Mouse (Mus musculus) embryonic fibroblast, embryonic 13.5 days (primary cell): ENCODE data around the gene Bves. TPM values are rescaled to one million over a fixed set of nuclear protein-coding genes. Genes with fewer than 3 reads are reported as not detected.

Source experiments
- H3K27ac ChIP-seq: 2 replicates; pipeline ENCODE4 v1.5.1; 2012; ENCODE audit warnings: low read length, control low read depth, inconsistent platforms; ENCODE audit not compliant: insufficient read depth
- H3K4me1 ChIP-seq: 2 replicates; pipeline ENCODE4 v1.6.1; 2011; ENCODE audit warnings: low read length; ENCODE audit not compliant: control insufficient read depth, insufficient read depth
- H3K4me3 ChIP-seq: 2 replicates; pipeline ENCODE4 v1.5.1; 2011; ENCODE audit warnings: mild to moderate bottlenecking, control low read depth, low read length; ENCODE audit not compliant: insufficient read depth
- CTCF ChIP-seq: IDR thresholded peaks from 2 replicates; pipeline ENCODE4 v1.5.1; 2011; ENCODE audit warnings: mild to moderate bottlenecking, control low read depth, low read length, moderate library complexity, borderline replicate concordance; ENCODE audit not compliant: insufficient read depth
- POLR2A ChIP-seq: IDR thresholded peaks from 2 replicates; pipeline ENCODE4 v1.6.1; 2011; ENCODE audit warnings: low read depth, mild to moderate bottlenecking, control low read depth, low read length, moderate library complexity
- polyA plus RNA-seq: library from polyadenylated mRNA; stranded (reverse); fragments of >200 nt; gene quantifications from 2 replicates; pipeline ENCODE4 v1.2.4, GENCODE M21; 2011; ENCODE audit warnings: low read depth; ENCODE audit not compliant: missing spikeins, insufficient read length

The Bves gene
- polyA plus RNA-seq, 1 experiment: 2.5 TPM

DNA sequence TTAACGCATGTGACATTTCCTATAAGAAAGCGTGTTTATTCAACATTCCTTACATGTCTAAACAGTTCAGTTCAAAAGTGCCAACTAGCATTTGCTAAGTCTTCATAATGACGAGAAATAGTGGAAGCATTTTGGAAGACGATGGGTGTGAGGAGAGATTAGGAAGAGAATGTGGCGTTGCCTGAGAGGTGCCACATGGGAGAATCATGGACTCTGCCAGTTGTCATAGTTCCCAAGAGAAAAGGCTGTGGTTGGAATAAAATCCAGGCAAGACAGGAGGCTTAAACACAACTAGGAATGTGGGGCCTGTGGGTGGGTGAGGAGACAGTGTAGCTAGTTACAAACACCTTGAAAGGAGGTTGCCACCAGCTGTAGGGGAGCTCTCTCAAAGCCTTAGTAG, 30.4 kb upstream of the Bves start:
- Histone ChIP-seq H3K4me3 (no peak overlapping the region), H3K4me1 (no peaks in the 10 kb centered on the region), H3K27ac (no peak overlapping the region)
- TF ChIP-seq POLR2A (no peak), CTCF (no peak)

DNA sequence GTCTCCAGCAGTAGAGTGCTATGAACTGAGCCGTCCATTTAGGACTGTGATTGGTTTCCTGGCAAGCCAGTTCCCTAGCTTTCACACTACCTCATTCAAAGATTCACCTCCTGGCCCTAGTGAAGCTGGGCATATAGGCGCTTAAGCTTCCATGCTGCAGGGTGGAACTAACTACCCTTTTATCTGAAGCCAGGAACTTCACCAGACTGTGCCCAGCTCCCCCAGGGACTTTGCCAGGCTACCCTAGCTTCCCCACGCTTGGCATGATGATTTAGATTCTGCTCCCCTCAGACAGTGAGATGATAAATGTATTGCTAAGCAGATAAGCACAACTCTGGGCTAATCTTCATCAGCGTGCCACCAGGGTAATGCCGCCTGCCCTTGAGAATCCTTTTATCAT, 24.4 kb upstream of the Bves start:
- no peak for TF ChIP-seq POLR2A
- TF ChIP-seq CTCF: no peak
- Histone ChIP-seq H3K4me3 (no peak overlapping the region), H3K4me1 (no peaks in the 10 kb centered on the region), H3K27ac (no peak overlapping the region)

DNA sequence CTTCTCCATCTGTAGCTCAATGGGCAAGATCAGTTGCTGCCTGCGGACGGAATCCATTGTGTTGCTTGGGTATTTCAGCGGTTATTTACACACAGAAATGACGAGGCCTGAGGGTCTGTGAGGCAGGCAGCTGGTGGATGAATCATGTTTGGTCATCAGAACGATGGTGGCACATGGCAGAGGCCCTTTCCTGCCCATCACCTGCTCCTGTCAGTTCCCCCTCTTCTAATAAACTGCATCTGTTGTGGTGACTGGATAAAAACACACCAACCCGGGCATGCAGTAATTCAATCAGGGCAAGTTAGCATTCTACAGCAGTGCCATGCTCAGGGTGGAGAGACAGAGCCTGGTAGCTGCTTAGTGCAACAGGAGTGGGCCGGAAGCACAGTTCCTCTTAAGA, 23.9 kb upstream of the Bves start:
- Histone ChIP-seq H3K4me3 (no peak overlapping the region), H3K27ac (no peak overlapping the region), H3K4me1 (no peaks in the 10 kb centered on the region)
- no peak for TF ChIP-seq CTCF
- TF ChIP-seq POLR2A: no peak

DNA sequence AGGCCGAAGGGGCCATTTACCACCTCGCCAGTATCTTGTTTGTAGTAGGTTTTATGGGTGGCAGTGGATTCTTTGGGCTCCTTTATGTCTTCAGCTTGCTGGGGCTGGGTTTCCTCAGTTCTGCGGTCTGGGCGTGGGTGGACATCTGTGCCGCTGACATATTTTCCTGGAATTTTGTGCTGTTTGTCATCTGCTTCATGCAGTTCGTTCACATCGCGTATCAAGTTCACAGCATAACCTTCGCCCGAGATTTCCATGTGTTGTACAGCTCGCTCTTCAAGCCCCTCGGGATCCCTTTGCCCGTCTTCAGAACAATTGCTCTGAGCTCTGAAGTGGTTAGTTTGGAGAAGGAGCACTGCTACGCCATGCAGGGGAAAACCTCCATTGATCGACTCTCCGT, 20.7 kb upstream of the Bves start:
- Histone ChIP-seq H3K4me3 (no peak overlapping the region), H3K27ac (no peak overlapping the region), H3K4me1 (no peaks in the 10 kb centered on the region)
- TF ChIP-seq POLR2A: no peak
- TF ChIP-seq CTCF: no peak

DNA sequence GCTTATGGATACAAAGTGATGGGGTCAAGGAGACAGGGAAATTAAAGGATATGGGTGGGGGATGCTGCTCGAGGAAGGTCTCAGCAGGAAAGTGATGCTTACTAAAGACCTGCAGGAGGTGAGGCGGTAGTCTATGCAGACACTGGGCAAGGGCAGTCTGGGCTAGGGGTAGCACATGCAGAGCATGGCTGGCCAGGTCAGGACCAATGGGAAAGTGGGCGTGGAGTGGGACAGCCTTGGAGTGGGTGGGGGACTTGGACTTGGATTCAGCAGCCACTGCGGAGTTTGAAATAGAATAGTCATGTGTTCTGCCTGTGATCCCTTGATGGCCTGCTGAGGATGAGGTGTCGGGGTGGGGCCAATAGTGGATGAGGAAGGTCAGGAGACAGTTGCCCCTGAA, 16.6 kb upstream of the Bves start:
- H3K27ac ChIP-seq: no peak overlapping the region
- no peaks in the 10 kb centered on the region for H3K4me1 ChIP-seq
- TF ChIP-seq POLR2A (no peak), CTCF (no peak)
- H3K4me3 ChIP-seq: no peak overlapping the region

DNA sequence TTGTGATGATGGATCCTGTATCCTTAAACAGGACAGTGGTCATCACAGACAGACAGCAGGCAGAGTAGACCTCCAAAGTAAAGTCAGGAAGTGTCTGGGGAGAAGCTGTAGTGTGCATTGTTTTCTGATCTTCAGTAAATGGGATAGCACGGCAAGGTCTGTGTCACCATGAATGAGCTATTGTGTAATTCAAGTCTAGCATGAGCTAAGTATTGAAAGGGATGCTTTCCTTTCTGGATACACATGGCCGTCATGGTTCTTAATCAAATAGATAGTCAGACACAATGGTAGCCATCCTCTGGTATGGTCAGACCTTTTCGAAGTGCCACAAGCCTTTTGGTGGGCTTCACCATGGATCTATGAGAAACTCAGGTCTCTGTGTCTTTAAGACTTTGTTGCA, 15.3 kb upstream of the Bves start:
- TF ChIP-seq CTCF: no peak
- TF ChIP-seq POLR2A: no peak
- no peak overlapping the region for H3K27ac ChIP-seq

DNA sequence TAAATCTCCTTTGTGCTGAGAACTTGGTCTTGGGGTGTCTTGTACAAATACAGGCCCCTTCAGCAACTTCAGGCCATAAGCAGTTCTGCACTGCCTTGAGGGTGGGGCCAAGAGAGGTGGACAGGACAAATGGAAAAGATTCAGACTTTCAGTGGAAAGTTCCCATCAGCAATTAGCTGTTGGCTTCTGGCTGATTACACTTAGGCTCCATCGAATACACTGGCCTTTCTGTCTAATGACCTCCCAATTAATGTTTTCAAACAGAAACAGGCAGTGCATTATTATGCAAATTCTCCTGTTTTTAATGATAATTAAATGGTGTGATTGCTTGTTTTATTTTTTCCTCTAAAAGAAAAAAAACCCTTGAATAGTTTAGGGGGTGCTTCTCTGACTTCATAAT, 11.4 kb upstream of the Bves start:
- Histone ChIP-seq H3K4me3 (no peak overlapping the region), H3K27ac (no peak overlapping the region), H3K4me1 (no peaks in the 10 kb centered on the region)
- TF ChIP-seq CTCF: no peak
- TF ChIP-seq POLR2A: no peak

More for the DNA sequence above, 15.3 kb upstream of the Bves start:
- Histone ChIP-seq H3K4me1 (no peaks in the 10 kb centered on the region), H3K4me3 (no peak overlapping the region)

DNA sequence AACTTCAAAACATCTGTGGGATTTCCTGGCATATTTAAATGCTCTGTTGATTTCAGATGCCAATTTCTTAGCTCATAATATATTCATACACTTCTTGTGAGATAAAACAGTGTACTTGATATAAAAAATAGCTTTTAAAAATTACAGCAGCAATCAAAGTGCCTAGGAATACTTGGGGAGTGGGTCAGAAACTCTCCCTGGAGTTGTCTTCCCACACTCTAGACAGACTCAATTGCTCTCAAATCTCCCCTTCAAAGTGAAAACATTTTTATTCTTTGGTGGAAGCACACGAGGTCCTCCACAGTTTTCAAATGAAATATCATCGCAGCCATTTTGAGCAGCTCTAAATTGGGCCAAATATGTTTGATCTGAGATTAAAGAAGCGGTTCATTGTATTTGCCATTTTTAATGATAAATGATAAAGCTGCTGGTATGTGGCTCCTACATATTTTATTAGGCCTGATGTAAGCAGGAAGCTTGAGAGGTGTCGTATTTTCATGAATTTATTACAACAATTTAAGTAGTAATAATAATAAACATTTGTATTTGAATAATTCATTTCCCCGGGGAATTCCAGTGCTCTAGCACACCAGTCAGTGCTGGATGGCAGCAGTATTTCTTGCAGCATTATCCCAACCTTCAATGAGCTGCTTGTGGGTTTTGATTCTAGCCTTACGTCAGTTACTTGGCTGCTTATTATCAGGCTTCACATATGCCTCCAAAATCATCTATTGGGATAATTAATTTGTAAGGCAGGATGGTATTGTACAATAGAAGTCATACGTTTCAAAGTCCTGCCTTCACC, 7.2 kb upstream of the Bves start:
- no peaks in the 10 kb centered on the region for H3K4me1 ChIP-seq
- no peak overlapping the region for H3K4me3 ChIP-seq
- no peak overlapping the region for H3K27ac ChIP-seq
- TF ChIP-seq POLR2A (no peak), CTCF (no peak)

DNA sequence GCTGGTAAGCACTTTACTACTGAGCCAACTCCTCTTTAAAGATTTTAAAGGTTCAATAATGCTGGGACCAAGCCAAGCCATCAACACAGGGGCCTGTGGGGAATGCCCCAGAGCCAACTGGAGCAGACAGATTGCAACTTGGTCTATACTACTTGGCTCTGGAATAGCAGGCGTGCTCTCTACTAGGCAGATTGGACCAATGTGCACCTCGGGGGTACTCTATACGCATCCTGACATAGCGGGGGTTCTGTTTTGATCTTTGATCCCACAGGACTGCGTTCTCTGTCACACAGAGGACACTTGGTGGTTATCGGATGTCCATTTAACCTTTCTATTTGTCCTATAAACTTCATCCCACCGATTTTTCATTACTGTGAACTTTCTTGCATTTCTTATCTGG, 647 bp upstream of the Bves start:
- TF ChIP-seq POLR2A (no peak), CTCF (no peak)
- Histone ChIP-seq H3K27ac (no peak overlapping the region), H3K4me3 (no peak overlapping the region), H3K4me1 (no peaks in the 10 kb centered on the region)

DNA sequence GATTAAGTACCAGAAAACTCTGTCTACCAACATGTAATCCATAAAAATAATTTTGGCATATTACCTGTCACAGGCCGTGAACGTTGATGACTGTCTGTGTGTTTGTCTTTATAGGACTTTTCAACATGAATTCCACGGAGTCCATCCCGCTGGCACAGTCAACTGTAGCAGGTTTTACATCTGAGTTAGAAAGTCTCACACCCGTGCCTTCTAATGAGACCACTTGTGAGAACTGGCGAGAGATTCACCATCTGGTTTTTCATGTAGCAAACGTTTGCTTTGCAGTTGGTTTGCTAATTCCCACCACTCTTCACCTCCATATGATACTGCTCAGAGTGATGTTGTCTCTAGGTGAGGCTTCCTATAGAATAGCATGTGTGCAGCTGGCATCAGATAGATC, 3.5 kb downstream of the Bves start:
- Histone ChIP-seq H3K4me1 (no peaks in the 10 kb centered on the region), H3K4me3 (no peak overlapping the region), H3K27ac (no peak overlapping the region)
- TF ChIP-seq POLR2A: no peak
- TF ChIP-seq CTCF: no peak
